Mouse (Mus musculus): ENCODE results near the gene Prkcb.

Prkcb gene

GRCm38 (mm10) chr7:122475038-122475437 is 186.5 kb downstream of the Prkcb start:
- no peak for DNase-seq

- no peak for DNase-seq
Observed at GRCm38 (mm10) chr7:122476697-122477096, 188.1 kb downstream of the Prkcb start.

DNA sequence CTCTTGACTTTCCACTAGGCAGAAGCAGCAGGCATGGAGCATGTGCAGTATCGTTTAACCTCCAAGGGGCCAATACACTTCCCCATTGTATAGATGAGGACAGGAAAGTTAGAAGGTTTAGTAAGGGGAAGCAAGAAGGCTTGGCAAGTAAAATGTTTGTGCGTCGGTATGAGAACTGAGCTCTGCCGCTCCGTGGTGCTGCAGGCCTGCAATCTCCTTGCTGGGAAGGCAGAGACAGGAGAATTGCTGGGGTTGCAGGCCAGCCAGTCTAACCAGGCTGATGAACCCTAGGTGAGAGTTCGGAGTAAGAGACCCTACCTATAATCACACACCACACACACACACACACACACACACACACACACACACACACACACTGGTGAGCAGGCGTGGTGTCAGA is 188.6 kb downstream of the Prkcb start:
- DNase-seq = no peak

DNA sequence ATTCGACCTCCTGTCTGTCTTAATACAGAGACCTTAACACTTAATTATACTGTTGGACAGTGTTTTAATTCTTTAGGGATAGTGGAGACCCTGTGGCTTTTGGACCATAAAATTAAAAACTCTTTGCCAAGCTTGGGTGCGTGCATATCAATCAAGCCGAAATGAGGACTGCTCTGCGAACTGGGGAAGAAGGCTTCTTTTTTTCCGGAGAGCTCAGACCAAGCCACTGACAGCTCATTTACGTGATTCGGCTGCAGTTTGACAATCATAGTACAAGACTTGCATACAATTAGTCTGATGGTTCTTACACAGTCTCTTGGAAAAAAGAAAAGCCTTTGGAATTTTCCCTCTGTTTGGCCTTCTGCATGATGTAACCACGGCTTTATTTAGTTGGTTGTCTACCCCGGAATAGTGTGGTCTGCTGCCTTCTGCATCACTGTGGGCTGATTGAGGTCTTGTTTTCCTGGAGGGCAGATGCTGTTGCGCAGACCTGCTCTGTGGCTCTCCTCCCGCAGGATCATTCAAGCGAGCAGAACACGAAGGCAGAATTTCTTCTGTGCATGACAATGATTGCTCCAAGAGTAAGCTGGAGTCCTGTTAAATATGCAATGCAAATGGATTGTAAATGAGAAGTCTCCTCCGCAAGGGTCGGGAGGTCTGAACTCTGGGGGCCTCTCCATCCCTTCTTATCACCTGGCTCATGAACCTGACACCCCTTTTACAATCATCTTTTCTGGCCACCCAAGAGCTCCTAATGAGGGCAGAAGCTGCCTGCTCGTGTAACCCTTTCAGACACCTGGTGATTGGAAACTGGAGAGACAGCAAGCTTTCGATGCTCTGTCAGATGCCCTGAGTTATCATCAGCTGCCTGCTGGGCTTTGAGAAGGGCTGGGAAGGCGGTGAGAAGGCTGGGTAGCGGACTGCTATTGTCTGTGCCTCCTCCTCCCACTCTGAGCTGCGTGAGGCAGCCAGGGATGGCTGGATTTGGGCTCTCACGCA is 189.3 kb downstream of the Prkcb start:
- DNase-seq = no peak

- DNase-seq = no peak
Observed at GRCm38 (mm10) chr7:122483949-122484348, 195.4 kb downstream of the Prkcb start.

DNA sequence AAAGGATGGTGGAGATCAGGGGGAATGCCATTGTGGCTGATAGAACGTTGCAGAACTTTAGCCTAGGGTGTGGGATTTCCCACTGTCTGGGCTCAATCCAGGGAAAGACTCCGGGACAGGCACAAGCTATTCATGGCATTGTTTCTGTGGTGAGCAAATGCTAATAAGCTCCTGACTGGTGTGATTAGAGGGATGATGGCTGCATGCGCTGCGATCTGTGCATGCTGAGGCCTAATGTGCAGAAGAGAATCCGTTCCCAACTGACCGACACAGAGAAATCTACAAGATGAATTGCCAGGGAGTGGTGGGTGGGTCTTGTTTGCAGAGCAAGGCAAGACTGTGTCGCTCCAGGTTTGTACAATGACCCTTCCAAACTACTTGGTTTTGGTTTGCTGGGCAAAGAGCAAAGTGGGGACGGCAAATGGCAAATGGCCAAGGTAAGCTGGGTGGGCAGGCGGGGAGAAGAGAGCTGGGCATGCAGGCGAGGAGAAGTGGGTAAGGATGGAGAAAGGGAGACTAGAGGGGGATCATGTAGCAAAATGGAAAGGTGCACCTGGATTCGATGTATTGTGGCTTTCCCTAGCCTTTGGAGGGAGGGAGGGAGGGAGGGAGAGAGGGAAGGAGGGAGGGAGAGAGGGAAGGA is 199.5 kb downstream of the Prkcb start:
- DNase-seq = no peak

GRCm38 (mm10) chr7:122492041-122492440 is 203.5 kb downstream of the Prkcb start:
- no peak for DNase-seq

GRCm38 (mm10) chr7:122492936-122493335 is 204.4 kb downstream of the Prkcb start:
- DNase-seq = no peak

GRCm38 (mm10) chr7:122494088-122494487 is 205.5 kb downstream of the Prkcb start:
- DNase-seq = peak; percentile 41

DNA sequence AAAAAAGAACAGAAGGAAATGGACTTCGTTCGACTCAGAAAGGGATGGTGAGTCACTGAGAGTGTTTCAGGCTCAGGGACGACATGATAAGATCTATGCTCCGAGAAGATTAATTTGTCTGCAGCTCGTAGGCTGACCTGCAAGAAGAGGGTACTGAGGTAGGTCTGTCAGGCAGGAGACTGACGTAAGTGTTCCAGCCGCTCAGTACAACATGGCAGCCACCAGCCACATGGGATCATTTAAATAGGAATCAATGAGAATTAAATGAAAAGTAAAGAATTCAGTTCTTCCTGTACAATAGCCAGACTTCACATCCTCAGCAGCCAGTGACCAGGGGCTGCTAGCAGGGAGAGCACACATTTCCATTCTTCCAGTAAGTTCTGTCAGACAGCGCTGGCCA is 209.0 kb downstream of the Prkcb start:
- no peak for DNase-seq

DNA sequence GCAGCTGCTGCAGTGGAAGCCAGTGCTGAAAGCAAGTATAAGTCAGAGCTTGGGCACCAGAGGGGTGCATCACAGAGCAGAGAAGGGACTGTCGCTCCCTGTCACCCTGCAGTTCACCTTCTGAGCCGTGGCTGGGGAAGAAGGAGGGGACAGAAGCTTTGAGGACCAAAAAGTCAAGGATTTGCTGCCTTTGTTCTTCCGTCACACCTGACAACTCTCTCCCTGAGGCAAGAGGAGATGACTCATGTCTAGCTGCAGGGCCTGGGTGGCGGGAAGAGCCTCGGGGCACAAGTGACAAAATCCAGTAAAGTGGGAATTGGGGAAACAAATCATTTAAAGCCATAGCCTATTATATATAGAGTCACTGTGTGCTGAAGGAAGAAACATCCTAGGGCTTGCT is 209.9 kb downstream of the Prkcb start:
- no peak for DNase-seq

DNA sequence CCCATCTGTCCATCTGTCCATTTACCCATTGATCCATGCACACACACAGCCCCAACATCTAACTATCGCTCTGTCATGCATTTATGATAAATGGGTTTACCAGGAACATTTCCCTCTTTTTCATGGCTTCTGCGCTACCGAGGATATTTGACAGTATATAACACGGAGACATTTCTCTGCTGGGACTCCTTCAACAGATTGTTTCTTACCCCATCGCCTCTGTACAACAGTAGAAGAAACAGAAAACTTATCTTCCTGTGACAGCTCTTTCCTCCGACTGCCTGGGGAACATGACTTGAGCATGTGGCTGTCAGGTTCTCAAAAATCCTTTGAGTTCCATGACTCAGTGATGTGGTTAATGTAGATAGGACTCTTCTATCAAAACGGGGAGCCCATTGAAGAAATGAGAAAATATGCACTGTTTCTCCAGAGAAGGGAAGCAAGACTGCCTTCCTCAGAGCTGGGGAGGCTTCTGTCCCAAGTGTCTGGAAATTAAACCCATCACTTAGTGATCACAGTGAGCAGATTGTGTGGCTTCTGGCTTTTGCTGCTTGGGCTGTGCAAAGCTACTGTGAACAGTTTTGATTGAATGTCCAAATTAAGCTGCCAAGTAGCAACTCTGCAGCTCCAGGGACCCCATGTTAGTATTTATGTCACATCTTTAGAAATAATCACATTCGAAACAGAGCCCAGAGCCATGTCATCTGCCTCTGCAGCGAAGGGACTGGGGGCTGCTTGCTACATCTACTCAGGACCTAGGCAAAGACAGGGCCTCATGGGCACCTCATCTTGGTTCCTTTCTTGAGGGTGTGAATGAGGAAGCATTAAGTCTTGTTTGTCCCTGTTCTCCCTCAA is 211.4 kb downstream of the Prkcb start:
- no peak for DNase-seq

DNA sequence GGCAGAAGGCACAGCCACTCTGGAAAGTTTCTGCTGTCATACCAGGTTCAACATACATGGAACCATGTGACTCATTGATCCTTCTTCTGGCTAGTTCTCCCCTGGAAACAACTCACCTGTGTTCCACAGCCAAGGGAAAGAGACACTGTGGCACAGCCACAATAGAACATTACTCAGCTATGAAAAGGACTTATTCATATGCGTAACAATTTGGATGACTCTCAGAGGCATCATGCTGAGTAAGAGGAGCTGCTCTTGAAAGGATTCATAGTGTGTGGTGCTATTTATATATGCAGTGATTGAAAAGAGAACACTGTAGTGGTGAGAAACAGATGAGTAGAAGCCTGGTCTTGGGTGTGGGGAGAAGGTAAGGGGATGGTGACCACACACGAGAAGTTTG is 217.9 kb downstream of the Prkcb start:
- DNase-seq = no peak

DNA sequence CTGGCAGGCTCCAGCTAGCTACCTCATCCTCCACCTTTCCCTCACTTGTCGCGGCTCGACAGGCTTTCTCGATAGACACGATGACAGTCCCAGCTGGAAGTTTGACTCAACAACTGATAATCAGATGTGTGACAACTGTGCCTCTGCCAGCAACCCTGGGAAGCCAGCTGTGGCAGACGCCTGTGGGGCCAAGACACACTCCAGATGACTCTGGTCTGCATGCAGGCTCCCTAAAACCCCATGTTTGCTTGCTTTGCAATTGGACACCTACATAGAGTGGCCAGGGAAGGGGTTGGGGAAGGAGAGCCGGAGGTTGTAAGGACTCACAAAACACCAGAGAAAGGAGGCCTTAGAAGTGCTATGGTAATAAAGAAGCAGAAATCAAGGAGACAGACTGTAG is 221.4 kb downstream of the Prkcb start:
- no peak for DNase-seq

DNA sequence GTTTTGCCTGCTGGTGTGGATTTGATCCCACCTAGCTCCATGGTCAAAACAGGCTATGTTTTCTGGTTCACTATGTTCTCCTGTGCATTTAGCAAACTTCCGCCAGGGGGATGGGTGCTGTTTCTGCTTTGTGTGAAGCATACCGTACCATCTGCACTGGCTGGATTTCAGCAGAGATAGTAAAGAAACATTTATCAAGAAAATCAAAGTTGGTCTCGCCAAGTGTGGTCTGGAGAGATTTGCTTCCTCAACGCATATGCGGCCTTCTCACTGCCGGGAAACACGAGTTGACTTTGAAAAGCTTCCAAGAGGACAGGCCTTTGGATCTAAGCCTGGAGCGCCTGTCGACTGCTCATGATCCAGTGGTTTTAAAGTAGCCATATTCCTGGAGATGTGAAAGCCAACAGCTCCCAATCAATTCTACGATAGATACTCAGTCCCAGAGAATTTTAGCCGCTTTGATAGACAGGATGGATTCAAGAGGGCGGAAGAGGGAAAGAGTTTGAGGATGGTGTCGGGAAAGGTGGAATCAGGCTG is 223.9 kb downstream of the Prkcb start:
- no peak for DNase-seq

- no peak for DNase-seq
Observed at GRCm38 (mm10) chr7:122520850-122521638, 232.5 kb downstream of the Prkcb start.

GRCm38 (mm10) chr7:122528201-122528600 is 239.7 kb downstream of the Prkcb start:
- no peak for DNase-seq

DNA sequence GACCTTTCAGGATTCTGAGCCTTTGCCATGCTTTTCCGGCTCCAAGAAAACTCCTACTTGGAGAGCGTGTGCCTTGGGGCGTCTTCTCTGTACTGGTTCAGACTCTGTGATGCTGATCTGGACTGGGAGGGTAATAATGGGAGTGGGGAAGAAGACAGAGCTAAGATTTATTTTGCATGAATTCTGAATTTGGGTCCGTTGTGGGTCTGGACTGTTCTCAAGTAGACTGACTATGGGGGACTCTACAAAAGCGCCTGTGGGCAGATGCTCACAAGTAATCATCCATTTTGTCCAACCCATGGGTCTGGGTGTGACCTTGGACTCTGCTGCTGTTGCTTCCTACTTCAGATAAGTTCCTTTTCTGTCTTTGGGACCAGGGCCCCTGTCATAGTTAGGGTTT is 240.1 kb downstream of the Prkcb start:
- DNase-seq = no peak

GRCm38 (mm10) chr7:122533566-122534360 is 245.2 kb downstream of the Prkcb start:
- peak; percentile 77 for DNase-seq

- DNase-seq = no peak
Observed at GRCm38 (mm10) chr7:122544616-122545015, 256.1 kb downstream of the Prkcb start.

GRCm38 (mm10) chr7:122556575-122557140 is 268.1 kb downstream of the Prkcb start:
- no peak for DNase-seq

Measured in kidney, adult 9 months (tissue).